Mouse (Mus musculus) cerebellum, adult 11-12 months (tissue): Measurements from ENCODE around the gene Hsd11b2.
"Not testable (repeated sequence)": the region's sequence is repeated elsewhere in the genome, so short reads cannot be mapped to it uniquely, and the experiment has no call there.

Experiments
- DNase-seq: peaks from one replicate; pipeline ENCODE4 v3.0.0; 2022

The Hsd11b2 gene

DNA sequence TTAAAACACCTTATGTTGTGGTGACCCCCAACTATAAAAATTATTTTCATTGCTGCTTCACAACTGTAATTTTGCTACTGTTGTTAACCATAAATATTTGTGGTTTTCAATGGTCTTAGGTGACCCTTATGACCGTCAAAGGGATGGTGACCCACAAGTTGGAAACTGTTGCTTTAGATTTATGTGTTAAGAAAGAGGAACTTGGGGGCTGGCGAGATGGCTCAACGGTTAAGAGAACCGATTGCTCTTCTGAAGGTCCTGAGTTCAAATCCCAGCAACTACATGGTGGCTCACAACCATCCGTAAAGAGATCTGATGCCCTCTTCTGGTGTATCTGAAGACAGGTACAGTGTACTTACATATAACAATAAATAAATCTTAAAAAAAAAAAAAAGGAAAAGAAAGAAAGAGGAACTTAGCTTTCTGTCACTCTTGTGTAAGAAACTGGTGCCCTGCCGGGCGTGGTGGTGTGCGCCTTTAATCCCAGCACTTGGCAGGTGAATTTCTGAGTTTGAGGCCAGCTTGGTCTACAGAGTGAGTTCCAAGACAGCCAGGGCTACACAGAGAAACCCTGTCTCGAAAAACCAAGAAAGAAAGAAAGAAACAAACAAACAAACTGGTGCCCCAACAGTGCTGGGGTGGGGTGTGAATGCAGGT, 46.1 kb downstream of the Hsd11b2 start:
- not testable (repeated sequence) for DNase-seq

DNA sequence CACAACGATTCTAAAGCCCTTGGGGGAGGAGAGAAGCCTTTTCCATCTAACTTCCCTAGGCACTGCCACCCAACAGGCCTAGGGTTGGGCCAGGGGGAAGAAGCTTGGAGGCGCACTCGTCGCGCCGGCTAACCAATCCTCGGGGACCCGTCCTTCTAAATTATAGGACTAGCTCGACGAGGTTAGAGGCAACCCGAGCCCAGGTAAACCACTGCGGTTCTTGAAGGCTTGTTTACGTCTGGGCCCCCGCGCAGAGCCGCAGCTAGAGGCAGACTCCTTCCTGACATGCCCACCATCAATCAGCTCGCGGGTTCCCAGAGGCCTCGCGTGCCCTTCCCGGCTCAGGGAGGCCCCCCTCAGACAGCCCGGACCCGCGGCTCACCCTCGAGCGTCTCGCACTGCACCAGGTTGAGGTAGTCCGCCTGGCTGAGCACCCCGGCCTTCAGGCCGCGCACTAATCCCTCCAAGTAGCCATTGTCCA, 46.9 kb downstream of the Hsd11b2 start:
- no peak for DNase-seq

DNA sequence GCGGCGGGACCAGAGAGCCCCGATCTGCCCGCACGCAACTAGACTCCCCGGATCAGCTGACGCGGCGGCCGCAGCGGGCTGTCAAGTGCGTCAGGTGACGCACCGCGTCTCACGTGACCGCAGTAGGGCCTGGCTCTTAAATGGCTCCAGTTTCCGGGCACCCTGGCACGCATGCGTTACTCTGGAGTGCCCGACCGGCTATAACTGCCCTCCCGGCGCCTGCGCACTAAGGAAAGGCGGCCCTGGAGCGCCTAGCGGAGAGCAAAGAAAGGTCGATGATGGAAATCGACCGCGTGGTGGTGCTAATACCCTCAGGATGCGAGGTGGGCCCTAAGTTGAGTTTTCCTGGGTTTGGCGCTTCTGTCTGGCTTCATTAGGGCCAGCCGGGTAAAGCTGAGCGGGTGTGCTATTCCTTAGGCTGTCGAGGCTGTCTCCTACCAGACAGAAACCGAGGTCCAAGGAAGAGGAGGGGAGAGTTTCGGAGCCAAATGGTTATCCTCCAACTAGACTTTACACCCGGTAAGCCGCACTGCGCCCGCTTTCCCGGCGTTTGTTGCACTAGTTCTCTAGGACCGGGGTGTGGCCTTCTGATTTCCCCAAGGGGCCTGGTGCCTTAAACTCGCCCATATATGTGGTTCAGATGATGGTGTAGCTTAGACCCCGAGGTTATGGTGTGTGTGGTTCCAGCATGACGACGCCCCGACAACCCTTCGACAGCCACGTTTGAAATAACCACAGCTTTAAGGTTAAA, 47.6 kb downstream of the Hsd11b2 start, which contains the start of gene Atp6v0d1:
Gene Atp6v0d1, minus strand, starts transcription at position 96 of the 751 bp plus-strand sequence.
- DNase-seq = peak; percentile 100

DNA sequence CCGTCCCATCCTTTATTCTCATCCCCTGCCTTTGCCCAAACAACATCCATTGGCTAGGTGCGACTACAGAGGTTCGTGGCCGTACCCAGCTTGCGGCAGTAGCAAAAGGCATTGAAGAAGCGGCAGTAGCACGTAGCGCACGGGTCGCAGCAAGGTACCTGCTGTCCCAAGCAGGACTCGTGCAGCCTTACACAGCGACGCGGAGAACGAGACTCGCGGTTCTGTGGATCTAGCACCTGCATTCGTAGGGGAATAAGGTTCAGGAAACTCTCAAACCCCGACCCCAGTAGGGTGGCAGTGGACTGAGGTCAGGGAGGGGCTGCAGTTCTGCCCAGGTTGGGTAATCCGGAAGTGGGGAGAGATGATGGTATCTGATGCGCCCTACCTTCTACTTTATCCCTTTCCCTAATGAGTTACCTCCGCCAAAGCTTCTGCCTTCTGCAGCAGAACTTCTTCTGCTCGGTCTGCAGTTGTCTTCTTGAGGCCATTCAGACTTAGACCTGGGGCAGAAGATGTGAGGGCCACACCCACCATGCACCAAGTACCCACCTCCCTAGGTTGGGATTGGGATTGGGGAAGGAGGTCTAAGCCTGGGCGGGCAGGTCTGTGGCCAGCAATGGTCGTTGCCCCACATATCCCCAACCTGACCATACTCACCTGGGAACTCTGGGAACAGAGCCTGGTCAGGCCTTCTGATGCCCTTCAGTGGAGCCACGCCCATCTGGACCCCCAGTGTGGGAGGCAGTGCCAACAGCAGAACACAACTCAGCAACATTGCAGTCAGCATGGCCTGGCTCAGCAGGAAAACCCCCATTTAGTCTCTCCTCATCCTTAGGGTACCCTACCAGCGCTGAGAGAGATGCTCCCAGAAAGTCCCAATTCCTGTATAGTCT, 48.4 kb downstream of the Hsd11b2 start:
- DNase-seq = peak; percentile 65

DNA sequence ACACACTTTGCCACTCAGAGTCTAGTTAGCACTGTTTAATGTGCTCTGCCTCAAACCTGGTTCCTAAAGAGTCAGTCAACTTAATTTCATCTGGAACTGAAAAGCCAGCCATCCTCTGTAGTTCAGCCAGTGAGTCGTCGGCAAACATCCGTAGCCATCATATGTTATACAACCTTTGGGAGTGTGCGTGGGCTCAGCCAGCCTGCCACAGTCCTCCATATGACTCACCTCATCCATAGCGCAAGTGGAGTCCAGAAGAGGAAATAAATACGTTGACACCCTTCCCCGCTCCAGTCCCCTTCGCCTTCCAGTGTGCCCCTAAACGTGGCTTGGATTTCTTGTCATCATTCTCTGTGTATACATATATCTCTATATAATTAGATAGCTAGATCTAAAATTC, 53.3 kb downstream of the Hsd11b2 start:
- no peak for DNase-seq

DNA sequence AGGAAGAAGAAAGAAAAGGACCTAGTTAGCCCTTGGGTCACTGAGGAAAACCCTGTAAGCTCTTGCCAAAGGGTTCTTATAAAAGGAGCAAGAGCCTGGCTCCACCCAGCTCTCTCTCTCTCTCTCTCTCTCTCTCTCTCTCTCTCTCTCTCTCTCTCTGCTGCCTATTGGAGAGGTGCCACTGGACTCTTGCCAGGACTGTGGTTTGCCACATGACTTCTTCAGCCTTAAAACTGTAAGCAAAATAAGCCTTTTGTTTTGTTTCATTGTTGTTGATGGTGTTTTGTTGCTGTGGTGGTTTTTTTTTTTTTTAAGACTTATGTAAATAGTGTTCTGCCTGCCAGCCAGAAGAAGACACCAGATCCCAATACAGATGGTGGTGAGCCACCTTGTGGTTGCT, 54.9 kb downstream of the Hsd11b2 start:
- no peak for DNase-seq
